Mouse (Mus musculus) testis, postnatal 14 days (tissue): ENCODE data around the gene Tomm6.
"Not testable (repeated sequence)": the region's sequence is repeated elsewhere in the genome, so short reads cannot be mapped to it uniquely, and the experiment has no call there.

Source experiments
- DNase-seq: peaks from one replicate; pipeline ENCODE4 v3.0.0; 2021; ENCODE audit warnings: low spot score

Tomm6 gene

DNA sequence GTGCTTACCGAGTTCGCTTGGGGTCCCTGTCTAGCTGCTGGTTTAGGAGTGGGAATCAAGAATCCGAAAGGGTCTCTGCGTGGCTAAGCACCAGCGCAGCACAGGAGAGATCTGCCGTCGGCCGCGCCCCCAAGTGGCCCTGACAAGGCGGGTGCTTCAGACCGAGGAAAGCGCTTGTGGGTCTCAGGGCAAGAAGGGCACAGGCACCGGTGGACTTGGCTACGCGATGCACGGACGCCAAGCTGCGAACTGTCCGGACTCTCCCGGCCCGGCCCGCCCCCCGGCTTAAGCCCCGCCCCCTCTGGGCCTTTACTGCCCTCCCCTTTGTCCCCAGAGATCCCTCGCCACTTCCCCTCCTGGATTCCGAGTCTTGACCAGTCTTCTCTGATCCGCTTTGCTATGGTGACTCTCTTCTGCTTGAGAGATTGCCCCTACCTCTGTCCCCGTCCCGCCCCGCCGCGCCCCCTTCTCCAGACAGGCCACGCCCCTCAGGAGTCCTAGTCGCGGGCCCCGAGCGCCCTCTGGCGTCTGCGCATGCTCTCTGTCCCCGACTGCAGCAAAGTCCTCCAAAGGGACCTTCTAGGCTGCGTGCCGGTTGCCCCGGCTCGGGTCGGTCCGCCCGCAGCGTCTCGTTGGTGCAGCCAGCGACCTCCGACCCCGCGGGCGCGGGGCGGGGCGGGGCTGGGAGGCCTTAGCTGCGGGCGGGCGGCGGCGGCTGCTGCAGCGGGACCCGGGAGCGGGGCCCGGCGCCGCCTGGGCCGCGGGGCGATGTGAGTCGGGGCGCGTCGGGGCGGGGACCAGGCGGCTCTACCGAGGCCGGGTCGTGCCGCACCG lies 6.5 kb upstream of the Tomm6 start, which contains the start of gene Prickle4:
Prickle4 (minus strand) TSS at position 234 of the 834 bp plus-strand sequence.
- peak; percentile 97 for DNase-seq

DNA sequence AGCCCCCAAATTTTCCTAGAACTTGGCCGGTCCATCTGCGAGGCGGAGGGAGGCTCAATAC lies 6.1 kb upstream of the Tomm6 start, which contains the start of gene Gm21981:
Gm21981 (minus strand) TSS at position 14 of the 61 bp plus-strand sequence.
- DNase-seq, result no peak

DNA sequence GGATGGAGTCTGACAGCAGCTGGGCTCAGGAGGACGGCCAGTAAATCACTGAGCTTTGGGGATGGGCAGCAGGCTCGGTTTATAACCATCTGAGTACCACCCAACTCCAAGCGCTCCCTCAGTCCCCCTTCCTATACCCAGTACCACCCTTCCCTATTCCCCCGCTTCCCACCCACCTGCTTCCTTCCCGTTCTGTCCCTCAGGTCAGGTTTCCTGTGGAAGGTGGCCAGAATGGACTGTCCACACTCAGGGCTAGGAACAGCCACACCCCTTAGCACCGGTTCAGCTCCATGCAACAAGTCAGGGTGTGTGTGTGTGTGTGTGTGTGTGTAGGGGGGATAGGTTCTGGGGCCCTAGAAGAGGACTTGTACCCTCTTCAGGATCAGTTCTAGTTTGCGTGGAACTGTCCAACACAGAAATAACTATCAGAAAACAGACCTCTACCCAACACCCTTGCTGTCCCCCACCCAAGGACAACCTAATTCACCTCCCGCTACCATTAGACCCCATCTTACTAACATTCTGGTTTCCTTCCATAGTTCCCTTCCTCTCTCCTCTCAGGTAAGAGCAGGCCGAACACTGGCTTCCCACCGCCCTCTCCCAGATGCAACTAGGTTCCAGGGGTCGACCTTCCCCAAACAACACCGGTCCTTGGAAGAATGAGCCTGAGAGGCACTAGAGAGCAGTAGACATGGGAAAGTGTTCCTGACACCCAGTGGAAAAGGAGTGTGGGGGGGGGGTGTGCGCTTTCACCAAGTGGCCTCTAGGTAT lies 5.7 kb upstream of the Tomm6 start:
- no peak for DNase-seq

DNA sequence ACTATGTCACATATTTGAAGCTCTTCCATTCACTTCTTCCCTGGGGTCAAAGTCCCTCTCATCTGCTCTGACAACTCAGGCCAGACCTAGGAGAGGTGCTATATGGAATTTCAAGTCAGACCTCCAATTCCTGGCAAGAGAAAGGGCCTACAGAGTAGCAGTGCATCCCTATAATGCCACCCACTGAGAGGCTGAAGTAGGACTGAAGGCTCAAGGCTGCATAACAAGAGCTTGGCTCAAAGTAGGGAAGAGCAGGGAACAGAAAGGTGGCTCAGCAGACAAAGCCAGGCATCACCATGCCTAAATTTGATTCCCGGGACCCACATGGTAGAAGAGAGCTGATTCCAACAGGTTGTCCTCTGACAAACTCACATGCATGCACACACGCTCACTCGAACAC lies 3.5 kb upstream of the Tomm6 start:
- no peak for DNase-seq

DNA sequence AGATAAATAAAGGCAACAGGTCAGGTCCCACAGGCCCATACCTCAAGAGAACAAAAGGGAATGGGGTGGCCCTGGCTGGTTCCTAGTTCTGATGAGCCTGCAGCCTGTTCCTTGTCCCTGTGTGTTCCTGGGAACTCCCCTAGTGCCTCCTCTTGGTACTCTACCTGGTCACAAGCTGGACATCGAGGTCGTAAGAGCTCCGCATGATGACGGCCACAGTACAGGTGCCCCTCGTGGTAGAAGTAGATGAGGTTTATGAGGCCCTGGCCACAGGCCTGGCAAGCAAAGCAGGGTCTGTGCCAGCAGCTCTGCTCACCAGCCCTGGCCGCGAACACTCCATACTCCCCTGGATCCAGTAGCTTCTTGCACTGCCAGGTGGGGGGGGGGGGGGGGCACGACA lies 1.7 kb upstream of the Tomm6 start:
- DNase-seq, result no peak

DNA sequence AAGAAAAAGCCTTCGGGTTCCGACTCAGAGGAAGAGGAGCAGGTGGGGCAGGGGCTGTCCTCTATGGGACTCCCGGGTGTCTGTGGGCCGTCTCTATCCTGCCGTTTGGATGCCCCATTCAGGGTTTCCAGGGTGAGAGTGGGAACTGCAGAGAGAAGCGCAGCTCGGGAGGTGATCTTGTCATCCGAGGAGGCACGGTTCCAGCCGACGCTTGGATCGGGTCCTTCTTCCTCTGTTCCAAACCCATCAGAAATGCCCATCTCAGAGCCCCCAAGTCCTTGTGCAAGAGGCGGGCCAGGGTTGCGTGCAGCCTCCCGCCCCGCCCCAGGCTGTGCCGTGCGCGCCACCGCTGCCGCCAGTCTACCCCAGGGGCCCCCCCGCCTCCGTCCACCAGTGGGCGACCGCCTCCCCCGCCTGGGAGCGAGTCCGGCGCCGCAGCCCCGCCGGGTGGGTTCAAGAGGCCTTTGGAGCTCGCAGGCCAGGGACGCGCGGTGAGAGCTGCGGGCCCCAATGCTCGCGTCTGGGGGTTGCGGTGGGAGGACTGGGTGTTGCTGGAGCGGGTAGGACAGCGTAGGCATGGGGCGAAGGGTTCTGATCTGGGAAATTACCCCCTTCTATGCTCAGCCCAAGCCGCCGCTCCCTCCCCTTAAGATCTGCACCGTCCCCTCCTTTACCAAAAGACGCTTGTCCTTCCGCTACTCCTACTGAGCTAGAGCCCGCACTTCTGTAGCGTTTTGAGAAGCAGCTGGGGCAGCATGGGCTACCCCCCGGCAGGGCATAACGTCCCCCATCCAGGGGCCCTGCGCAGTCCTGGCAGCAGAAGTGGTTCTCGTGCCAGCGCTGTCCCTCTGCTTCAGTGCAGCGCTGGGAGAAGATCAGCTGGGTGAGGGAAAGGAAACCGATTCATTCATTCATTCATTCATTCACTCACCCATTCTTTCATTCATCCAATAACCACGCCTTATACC lies 706 bp upstream of the Tomm6 start, which contains the start of gene Frs3:
Frs3 (plus strand) TSS at position 423 of the 968 bp plus-strand sequence.
- peak; percentile 54 for DNase-seq

DNA sequence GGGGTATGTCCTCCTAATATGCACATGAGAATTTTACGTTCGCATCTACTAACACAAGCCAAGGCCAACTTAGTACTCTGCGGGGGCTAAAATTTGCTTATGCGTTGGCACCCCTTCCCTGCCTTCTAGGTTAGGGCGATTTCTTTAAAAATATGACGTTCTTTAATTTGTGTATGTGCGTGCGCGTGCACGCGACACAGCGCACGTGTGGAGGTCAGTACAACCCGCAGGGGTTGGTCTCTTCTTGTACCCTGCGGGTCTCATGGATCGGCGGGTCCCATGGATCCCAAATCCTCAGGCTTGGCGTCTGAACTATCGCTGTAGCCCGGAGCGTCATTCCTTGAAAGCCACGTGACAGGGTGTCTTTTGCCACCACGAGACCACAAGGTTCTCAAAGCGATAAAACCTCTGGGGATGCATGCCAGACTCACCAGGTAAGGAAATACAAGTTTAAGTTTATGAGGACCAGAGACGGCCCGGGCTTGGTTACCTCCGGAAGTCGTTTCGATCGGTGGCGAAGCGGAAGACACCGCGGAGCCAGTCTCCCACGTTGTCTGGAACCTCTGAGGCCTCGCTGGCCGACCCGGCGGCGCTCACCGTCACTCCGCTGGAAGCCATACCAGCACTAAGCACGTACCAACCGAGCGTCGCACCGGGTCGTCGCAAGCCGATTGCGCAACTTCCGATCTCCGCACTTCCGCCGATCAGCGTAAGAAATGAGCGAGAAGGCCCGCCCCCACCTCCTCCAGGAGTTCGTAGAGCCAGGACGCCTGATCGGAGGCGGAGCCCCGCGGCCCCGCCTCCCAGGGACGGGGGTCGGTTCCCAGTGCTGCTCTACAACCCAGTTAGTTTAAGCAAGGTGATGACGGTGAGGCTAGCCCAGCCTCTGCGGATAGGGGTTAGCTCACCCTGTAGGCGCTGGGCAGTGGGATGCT lies 510 bp downstream of the Tomm6 start:
- DNase-seq, result peak; percentile 93

DNA sequence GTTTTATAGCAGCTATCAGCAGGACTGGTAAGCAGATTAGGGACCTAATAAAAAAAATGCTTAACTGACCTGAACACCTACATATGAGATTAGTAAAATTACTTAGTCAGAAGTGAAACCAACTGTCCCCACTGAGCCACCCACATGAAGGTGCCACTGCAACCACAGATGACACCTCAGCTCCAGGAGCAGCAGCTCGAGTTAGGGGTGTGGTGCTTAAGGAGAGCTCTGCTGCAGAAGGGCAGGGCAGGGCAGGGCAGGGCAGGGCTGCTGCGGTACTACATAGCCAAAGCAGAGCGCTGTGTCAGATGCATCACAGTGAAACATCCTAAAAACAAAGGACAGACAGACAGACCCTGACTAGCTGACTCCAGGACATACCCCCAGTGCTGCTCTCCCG lies 5.3 kb downstream of the Tomm6 start:
- DNase-seq, result no peak

DNA sequence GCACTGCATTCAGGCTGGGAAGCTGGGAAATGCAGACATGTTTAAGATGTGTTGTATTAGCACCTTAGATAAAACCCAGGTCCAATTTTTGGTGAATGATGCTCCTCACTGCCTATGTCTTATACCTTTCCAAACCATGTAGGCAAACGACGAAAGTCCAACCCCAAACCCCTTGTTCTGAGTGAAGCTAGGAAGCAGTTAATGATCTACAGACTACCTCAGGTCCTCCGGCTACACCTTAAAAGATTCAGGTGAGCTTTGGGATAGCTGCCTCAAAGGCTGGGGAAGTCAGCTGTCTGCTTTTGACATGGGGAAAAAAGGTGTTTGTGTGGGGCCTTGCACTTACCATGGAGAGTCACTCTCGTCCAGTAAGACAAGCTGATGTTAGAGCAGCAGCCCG lies 9.5 kb downstream of the Tomm6 start:
- no peak for DNase-seq

DNA sequence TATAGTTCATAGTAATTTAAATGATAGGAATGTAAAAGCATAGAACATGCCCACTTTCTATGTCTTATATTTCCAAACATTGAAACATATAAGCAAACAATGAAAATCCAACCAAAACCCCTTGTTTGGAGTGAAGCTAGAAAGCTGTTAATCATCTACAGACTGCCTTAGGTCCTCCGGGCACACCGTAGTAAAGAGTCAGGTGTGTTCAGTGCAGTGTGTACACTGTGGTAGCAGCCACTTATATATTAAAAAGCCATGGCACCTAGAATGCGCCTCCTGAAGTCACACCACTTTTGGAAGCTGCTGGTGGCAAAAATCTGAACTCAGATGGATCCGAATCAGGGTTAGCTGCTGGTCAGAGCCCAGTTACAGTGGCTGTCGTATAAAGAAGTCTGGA lies 9.9 kb downstream of the Tomm6 start:
- DNase-seq, result no peak

DNA sequence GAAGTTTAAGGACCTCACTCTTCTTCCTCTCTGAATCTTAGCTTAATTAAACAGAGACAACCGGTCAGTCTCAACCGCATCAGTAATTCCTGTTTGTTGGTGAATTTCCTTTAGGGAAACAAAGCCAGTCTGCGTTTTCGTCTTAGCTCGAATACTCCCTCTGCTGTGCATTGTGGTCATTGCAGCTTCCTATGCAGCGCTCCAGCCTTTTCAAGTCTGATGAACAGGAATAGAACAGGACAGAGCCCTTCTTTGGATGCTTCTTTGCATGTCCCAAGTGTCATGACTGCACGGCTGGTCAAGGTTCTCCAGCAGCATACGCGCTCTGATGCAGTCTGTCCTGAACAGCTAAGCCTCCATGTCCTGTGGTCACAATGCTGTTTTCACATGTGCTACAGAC lies 11.6 kb downstream of the Tomm6 start:
- no peak for DNase-seq

DNA sequence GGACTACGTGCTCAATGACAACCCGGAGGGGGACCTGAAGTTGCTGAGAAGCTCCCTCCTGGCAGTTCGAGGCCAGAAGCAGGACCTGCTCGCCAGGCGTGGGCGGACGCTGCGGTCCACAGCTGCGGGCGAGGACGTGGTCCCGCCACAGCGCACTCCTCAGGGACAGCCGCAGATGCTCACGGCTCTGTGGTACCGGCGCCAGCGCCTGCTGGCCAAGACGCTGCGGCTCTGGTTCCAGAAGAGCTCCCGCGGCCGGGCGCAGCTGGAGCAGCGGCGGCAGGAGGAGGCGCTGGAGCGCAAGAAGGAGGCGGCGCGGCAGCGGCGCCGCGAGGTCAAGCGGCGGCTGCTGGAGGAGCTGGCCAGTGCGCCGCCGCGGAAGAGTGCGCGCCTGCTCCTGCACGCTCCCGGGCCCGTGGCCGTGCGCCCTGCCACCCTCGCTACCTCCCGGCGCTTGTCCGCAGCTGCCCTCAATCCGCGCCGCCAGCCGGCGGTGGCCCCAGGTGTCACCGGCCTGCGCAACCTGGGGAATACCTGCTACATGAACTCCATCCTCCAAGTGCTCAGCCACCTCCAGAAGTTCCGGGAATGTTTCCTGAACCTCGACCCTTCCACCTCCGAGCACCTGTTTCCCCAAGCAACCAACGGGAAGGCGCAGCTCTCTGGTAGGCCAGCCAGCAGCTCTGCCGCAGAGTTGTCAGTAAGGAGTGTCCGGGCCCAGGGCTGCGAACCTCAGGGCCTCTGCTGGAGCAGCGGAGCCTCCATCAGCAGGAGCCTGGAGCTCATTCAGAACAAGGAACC lies 15.7 kb downstream of the Tomm6 start:
- DNase-seq, result peak; percentile 65

DNA sequence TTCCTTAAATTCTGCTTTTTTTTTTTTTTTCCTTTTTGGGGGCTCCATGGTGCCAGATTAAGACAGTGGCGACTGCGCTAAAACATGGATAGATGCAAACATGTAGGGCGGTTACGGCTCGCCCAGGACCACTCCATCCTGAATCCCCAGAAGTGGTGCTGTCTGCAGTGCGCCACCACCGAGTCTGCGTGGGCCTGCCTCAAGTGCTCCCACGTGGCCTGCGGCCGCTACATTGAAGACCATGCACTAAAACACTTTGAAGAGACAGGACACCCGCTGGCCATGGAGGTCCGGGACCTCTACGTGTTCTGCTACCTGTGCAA lies 16.2 kb downstream of the Tomm6 start:
- DNase-seq, result no peak

DNA sequence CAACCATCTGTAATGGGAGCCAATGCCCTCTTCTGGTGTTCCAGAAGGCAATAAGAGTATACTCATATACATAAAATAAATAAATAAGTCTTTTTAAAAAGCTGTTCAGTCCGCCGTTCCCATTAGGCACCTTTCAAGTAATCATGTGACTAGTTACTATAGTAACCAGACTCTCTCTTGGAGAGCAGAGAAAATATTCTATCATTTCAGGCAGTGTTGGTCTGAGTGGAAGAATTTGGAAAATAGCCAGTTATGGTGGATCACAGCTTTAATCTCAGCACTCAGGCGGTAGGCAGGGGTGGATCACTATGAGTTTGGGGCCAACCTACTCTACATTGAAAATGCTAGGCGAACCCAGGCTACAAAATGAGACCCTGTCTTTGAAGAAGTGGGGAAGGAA lies 19.0 kb downstream of the Tomm6 start:
- DNase-seq, result no peak

DNA sequence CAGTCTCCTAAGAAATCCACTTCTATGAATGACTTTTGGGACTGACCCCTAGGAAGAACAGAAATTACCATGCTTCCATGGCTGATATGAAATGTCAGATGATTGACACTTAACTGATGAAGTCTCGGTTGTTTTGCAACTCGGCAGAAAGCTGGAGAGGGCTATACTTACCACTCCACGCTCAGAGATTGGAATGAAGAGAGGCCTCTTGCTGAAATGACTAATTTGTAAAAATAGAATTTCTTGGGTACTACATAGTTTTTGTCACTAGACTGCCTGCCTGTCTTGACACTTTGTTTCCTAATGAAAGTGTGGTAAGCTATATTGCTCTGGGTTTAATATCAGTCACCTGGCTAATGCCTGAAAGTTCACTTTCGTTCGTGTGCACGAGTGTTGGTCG lies 23.7 kb downstream of the Tomm6 start:
- DNase-seq, result no peak

DNA sequence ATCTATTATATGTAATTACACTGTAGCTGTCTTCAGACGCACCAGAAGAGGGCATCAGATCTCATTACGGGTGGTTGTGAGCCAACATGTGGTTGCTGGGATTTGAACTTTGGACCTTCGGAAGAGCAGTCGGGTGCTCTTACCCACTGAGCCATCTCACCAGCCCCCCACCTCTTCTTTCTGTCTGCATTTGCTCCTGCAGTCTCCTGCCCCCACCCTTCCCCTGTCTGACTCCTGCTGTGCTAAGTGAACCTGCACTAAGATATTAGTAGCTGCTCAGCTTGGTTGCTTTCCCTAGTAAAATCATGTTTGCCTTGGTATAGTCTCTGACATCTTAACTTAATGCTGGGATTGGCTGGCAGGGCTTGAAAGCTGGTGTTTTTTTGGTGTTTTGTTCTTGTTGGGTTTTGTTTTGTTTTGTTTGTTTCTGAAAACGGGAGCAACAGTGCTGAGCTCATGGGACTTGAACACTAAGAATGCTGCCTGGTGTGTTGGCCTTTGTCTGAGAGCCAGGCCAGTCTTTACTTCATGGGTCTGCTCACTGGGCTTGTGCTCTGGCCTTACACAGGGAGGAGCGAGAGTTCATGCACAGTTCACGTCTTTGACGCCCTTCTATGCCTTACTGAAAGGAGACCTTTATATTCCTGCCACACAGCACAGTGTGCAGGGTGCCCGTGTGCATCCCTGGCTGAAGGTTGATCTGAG lies 25.0 kb downstream of the Tomm6 start:
- DNase-seq, result no peak

DNA sequence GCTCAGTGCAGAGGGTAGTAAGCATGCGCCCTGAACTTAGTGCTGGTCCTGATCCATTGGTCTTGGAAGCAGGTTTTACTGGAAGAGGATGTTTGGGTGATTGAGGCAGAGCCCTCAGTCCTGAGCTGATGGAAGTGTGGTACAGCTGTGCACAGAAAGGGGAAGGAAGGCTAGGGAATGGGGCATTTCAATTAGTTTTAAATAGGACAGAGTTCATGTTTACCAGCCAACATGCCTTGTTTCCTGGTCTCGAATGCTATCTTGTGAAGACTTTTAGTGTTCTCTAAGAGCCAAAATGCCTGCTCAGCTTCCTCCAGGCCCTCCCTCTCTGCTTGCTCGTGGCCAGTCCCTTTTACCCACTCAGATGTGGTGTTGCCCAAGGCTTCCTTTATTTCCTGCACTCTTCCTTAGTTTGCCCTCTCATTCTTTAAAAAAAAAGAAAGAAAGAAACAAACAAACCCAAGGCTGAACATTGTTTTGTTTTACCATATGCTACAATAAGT lies 29.4 kb downstream of the Tomm6 start:
- no peak for DNase-seq

DNA sequence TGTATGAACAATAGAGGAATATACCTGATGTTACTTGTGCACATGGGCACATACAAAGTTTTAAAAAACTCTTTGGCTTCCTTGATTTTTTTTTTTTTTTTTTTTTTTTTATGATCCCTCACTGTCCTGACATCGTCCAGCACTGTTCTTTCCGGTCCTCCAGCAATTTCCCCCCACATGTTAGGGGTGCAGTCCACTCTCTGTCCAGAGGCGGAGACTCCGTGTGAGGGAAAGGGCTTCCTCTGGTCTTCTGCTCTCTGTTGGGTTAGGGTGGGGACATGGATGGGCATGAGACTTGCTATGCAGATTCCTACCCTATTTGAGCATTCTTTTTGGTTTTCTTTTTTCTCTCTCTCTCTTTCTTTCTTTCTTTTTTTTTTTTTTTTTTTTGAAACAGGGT lies 30.3 kb downstream of the Tomm6 start:
- no peak for DNase-seq

DNA sequence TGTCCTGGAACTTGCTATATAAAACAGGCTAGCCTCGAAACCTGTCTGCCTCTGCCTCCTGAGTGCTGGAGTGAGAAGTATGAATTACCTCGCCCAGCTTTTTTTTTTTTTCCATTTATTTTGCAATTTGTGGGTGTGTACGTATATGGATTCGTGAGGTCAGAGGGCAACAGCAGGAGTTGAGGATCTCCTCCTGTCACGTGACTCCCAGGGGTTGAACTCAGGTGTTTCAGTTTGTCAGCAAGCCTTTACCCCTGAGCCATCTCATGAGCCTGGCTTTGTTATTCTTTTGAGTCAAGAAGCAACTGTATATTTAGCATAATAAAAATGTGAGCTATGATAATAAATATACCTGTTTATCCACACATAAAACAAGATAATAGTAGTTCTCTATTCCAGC lies 32.5 kb downstream of the Tomm6 start:
- no peak for DNase-seq

DNA sequence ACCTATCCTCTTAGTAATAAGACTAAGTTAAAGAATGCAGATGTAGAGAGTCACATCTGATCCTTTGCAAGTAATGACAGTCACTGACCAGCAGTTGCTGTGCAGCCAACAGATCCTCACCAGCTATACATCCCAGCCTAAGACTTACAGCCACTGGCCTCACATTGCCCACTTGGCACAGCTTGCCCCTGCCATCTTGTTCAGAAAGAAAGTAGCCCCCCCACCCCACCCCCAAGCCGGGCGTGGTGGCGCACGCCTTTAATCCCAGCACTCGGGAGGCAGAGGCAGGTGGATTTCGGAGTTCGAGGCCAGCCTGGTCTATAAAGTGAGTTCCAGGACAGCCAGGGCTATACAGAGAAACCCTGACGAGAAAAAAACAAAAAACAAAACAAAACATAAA lies 33.8 kb downstream of the Tomm6 start:
- not testable (repeated sequence) for DNase-seq
